Mouse (Mus musculus) CD4-positive, CD25-positive, alpha-beta regulatory T cell, adult 9 weeks (primary cell): ENCODE results near the gene Mettl11b. TPM values are rescaled to one million over a fixed set of nuclear protein-coding genes. Genes with fewer than 3 reads are reported as not detected.

Experiments used
- polyA plus RNA-seq: library from polyadenylated mRNA; unstranded; fragments of 100-300 nt; shearing (Covaris generic); gene quantifications from one replicate; pipeline ENCODE4 v1.2.1, GENCODE M21; 2017

Gene Mettl11b
- polyA plus RNA-seq: not detected

DNA sequence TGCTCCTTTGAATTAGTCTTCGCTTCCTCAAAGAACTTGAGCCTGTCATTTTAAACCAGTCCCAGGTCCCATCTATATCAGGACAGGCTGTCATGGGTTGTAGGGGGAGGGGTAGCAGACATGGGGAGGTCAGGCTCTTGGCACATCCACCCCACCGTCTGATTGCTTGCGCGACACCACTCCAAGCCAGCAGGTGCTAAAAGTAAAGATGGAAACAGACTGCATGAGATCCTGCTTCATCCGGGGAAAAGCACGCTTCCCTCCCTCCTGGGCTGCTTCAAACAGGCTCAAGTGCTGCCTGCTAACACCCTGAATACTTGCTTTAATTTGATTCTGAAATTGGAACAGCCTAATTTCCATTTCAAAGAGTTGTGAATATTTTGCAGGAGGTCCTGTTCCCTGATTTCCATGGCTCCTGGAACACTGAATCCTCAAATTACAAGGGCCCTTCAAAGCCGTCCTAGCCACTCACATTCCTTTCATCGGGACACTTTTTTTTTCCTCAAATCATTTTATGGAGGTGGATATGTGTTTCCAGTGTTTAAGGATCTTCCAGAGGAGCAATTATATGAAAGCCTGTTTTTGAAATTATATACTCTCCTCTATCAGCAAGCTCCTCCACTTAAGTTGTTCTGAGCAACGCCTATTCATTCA is at the start of gene Mettl11b:
Gene Mettl11b (minus strand): TSS at position 127 of the 654 bp plus-strand sequence.

Other genes with a start within 250 kb of the Mettl11b start
- gene Kifap3, start 54.4 kb upstream of the Mettl11b start, polyA plus RNA-seq: 3.4 TPM
- gene Scyl3, start 203.9 kb upstream of the Mettl11b start, polyA plus RNA-seq: 42.2 TPM